Mouse (Mus musculus): Measurements from ENCODE around the gene Rgs16.
"Not testable (repeated sequence)": the region's sequence is repeated elsewhere in the genome, so short reads cannot be mapped to it uniquely, and the experiment has no call there.

Rgs16 gene

DNA sequence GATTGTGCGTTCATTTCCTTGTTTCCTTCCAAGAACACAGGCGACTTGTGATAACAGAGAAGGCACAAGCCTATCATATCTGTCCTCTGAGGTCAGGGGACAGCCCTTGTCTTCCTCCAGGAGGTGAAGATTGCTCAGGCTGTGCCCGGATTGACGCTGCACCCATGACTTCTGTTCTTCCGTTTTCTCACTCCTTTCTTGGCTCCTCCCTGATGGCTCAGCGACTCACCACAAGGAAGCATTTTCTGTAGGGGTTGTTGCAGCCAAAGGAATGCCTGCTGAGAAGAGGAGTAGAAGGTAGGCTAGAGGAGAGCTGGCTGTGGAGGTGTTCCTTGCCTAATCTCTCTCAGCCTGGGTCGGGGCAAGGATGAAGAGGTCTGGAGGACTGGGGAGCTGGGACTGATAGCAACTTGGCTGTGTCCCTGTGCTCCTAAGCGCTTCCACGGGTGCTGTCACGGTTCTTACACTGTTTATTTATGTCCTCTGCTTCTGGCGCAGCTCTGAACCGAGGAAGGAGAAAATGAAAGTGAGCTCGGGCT lies 11.7 kb downstream of the Rgs16 start:
- DNase-seq (ENCODE audit: low spot score): no peak

DNA sequence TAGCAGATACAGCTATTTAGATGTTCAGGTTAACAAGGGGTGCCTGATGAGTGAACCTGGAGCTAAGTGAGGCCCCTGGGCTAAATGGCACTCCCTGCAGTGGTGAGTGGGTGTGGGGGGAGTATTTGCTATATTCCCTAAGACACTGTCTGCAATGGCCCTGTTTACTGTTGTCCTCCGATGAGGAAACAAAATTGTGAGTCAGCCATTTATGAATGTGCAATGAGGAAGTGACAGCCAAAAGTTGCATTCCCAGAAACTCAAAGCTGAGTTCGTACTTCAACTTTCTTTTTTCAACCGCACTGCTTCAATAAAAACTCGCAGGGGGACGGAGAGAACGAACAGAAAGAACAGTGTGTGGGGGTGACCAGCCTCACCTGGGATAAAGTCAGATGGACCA lies 12.4 kb downstream of the Rgs16 start:
- DNase-seq (ENCODE audit: low spot score): no peak

DNA sequence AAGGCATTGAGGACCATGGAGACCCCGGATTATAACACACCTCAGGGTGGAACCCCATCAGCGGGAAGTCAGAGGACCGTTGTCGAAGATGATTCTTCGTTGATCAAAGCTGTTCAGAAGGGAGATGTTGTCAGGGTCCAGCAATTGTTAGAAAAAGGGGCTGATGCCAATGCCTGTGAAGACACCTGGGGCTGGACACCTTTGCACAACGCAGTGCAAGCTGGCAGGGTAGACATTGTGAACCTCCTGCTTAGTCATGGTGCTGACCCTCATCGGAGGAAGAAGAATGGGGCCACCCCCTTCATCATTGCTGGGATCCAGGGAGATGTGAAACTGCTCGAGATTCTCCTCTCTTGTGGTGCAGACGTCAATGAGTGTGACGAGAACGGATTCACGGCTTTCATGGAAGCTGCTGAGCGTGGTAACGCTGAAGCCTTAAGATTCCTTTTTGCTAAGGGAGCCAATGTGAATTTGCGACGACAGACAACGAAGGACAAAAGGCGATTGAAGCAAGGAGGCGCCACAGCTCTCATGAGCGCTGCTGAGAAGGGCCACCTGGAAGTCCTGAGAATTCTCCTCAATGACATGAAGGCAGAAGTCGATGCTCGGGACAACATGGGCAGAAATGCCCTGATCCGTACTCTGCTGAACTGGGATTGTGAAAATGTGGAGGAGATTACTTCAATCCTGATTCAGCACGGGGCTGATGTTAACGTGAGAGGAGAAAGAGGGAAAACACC lies 13.7 kb downstream of the Rgs16 start:
- no peak for DNase-seq (ENCODE audit: low spot score)

DNA sequence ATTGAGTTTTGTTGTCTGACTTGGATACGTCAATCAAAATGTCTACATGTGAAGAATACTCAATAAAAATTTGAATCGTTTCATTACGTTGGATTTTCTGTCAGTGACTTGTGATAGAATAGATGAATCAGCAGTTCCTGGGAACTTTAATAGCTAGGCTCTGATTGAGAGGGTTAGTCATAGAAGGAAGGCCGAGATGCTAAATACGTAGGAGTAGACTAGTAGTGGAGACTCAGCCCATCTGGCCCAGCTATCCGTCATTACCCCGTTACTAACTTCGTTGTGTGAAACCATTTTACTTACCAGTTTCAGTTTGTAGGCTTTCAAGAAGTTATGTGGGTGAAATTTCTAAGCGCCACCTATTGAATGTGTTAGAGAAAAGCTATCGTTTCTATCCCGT lies 24.0 kb downstream of the Rgs16 start:
- no peak for DNase-seq (ENCODE audit: low spot score)

DNA sequence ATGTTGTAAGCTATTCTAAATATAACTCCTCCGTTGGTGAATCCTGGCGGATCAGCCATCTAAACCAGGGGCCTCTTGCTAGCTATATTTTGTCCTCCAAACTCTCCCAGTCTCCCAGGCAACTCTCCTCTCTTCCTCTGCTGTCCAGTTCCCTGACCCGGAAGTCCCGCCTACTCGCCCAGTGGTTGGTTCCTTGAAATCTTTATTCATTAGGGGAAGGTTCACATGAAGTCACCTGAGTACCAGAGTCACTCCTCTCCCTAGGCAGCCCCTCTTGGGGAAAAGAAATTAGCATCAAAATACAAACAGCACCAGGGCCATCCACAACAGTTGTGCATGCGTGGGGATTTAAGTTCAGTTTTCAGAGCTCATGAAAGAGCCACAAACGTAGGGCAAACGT lies 26.1 kb downstream of the Rgs16 start:
- DNase-seq (ENCODE audit: low spot score): no peak

DNA sequence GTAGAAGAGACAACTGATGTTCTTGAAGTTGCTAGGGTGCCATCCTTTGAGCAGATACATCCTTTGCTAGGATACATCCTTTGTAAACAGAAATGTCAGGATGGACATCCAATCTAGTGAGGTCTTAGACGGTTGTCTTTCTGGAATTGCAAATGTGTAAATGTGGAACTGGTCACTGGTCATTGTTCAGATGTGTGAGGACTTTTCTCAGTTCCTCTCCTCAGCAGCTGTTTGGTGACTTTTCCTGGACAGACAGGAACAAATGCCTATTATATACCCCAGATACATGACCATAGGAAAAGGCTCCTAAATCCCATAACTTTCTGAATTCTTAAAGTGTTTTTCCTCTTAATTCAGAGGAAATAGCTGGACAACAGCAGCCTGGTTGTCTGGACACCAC lies 27.1 kb downstream of the Rgs16 start:
- DNase-seq (ENCODE audit: low spot score): no peak

DNA sequence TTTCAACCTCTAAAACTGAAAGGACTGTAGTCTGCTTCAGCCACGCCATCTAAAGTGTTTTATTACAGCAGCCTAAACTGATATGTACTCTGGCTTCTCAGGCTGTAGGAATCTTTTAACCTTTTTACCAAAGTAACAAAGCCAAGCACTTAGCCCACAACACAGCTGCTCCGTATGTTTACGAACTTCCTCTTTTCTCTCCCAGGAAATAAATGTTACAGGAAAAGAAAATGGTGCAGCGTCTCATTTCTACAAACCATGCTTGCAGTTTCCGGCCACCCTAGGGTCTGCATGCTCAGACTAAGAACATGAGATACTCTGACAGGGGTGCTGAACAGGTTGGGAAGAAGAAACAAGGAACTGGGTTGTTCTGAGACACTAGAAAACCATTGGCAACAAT lies 28.3 kb downstream of the Rgs16 start:
- DNase-seq (ENCODE audit: low spot score): no peak

DNA sequence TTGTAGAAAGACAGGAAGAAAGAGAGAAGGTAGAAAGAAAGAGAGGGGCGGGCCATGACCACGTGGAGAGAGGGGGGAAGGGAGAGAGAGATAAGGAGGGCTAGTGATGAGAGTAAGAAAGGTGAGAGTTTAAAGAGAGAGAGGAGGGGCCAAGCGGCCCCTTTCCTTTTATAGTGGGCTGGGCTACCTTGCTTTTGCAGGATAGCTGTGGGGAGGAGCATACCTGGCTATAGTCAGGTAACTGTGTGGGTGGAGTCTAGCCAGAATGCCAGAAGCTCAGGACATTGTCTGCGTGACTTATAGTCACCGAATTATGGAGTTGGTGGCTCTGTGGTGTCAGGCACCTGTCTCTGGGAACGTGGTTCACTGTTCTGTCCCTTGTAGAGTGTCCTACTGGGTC lies 29.4 kb downstream of the Rgs16 start:
- DNase-seq (ENCODE audit: low spot score): not testable (repeated sequence)

DNA sequence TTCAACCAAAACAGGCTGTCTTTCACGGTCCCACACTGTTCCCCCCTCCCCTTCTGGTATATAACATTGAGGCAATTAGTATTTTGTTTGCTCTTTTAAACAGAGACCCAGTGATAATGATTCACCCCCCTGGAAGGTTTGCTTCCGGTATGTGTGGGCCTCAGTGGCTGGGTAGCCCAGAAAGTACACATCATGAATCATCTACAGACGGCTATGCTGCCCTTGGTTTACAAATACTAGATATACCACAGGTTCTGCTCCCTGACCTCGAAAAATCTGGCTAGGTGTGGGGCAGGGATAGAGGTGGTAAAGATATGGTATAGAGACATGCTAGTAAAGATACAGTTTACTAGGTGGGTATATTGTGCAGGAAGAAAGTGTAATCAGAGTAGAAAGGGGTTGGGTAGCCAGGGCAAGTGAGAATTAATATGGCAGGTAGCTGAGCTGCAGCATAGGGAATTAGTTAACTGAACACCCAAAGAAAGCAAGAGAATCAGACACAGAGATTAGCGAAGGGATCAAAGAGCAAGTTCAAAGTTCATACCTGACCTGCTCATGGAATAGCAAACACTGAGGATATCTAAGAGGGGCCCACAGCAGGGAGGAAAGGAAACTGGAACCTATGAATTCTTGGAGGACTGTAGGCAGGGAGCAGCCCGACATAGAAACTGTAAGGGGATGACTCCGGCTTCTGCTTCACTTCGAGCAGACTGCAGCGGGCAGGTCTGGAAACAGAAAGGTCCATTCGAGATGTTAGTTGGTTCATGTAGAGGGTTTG lies 30.0 kb downstream of the Rgs16 start:
- no peak for DNase-seq (ENCODE audit: low spot score)

DNA sequence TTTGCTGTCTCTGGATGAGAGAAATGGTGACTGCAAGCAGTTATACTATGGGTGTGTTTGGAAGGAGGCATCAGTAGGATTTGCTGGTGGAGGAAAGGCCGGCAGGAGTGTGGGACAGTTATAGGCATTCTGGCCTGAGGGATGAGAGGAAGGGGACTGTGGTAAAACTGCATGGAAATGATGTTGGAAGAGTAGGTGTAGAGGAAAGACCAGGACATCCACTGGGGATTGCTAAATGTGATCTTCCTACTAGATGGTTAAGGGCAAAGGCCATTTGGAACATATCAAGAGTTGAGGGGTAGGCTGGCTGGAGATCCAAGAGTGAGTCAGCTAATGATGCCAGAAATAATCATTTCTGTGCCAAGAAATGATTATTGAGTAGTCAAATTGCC lies 30.6 kb downstream of the Rgs16 start:
- no peak for DNase-seq (ENCODE audit: low spot score)

DNA sequence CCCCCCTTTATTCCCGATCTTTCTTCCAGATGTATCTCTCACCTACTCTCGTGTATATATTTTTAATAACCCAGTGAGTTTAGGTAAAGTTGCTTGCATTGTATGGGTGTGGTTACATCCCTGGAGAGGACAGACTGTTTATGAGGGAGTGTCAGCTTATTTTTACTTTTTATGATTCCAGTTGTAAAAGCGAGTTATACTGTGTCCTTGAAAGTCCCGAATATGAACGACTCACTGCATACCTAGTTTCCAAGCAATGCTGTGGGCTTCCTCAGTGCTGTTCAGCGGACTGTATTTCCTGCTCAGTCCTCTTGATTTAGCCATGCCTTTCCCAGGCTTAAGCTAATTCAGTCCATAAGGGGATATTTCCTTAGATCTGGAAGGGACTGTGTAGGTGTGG lies 35.0 kb downstream of the Rgs16 start:
- DNase-seq (ENCODE audit: low spot score): no peak

DNA sequence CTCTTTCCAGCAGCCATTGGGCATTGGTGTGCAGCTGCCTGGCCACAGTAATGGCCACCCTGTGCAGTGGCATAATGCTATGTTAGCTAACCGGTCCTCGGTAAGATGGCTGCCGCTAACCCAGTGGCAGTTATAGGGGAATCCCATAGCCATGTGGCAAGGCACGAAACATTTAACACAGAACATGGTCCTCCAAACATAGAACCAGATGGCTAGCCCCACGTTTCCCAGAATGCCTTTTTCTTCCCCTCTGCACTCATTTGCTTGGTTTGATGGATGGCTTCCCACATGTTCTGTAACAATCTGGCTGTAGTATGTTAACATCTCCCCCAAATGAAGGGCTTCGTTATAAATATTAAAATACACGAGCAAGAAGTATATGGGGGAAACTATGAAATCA lies 36.1 kb downstream of the Rgs16 start:
- no peak for DNase-seq (ENCODE audit: low spot score)

DNA sequence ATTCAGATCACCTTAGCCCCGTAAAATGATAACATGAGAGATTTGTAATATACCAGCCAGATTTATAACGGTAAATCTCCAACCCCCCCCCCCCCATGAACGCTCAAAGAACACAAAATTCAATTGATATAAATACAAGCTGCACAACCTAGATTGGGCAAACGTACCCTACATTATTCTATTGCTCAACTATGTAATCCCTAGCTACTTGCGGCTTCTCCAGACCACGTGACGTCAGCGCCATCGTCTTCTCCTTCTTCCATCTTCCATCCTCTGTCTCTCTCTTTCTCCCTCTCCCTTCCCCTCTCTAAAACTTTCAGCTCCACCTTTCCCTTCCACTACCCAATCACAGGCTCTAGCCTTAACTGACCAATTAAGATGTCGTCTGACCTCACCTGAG lies 38.1 kb downstream of the Rgs16 start:
- no peak for DNase-seq (ENCODE audit: low spot score)

DNA sequence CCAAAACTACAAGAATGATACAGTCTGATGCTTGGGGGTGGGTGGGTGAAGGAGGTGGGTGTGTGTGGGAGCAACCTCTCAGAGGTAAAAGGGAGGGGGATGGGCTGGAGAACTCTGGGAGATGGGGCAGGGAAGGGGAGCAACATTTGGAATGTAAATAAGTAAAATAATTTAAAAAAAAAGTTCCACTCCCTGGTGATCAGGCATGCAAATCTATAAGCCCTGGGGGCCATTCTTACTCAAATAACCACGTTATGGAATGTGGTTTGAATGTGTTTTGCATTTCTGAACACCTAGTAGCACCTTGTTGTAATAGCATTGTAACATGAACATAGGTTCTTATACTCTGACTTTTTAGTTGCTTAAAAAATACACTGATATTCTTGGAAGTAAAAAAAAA lies 43.2 kb downstream of the Rgs16 start:
- no peak for DNase-seq (ENCODE audit: low spot score)

DNA sequence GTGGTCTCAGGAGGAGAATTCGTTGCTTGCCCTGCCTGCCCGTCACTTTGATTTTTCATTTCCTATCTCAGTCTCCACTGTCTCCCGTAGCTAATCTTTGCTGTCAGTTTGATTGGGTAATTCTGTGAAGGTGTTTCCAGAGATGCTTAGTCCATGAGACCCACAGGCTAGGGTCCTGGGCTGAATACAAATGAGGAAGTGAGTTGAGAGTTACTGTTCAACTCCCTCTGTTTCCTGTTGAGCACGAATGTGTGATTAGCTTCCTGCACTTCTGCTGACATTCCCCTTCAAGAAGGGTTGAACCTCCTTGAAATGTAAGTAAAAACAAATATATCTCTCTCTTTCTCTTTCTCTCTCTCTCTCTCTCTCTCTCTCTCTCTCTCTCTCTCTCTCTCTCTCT lies 45.5 kb downstream of the Rgs16 start:
- DNase-seq (ENCODE audit: low spot score): no peak

DNA sequence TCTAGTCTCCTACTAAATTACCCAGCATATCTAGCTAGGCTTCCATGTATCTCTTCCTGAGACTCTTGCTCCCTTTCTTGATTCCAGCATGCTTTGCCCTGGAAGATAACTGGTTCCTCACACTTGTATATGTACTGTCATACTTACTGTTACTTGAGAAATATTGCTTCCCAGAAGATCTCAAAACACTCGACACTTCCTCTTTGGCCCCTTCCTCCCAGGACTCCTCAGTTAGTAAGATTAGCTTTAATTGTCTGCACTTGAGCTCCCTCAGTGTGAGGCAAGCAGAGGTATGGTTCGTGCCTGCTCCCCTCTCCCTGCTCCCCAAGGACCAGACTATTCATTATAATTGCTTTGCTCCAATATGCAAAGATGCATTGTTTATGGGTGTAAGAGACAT lies 50.6 kb downstream of the Rgs16 start:
- DNase-seq (ENCODE audit: low spot score): no peak

DNA sequence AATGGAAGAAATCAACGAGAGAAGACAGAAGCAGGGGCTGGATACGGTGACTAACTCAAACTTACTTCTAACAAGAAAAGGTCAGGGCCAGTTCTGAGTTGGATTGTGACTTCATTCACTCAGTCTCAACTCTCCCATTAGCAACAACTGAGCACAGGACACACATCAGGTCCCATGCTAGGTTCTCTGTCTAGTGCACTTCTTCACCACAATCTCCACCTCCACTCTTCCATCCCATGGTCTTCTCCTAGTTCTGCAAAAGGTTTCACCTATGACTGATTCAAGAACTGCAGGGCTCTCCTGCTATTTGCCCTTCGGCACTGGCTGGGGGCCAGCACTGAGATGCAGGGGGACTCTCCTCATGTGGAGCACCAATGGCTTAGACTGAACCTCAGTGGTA lies 54.1 kb downstream of the Rgs16 start:
- no peak for DNase-seq (ENCODE audit: low spot score)

Measured in MN1 (cell line).